ENCODE assay signal across 8 mouse cellular contexts in genomic region chr10:79928907-79929701, GRCm38 (mm10). TPM values are rescaled to one million over a fixed set of nuclear protein-coding genes. Genes with fewer than 3 reads are reported as not detected.
A peak's percentile ranks its signal among the peaks of the same experiment; 100 is the strongest.
DNase-seq lines count a peak whose midpoint lies in the region; ATAC-seq and TF ChIP-seq lines count a peak whose summit lies in the region.

No protein-coding gene starts in this region.

- H3K9me3 ChIP-seq in heart, embryonic 10.5 days, result no peaks in the 10 kb centered on the region
- H3K9me3 ChIP-seq in forebrain, postnatal 0 days (ENCODE audit: low read length), result no peaks in the 10 kb centered on the region

- H3K36me3 ChIP-seq in heart, embryonic 10.5 days, result peaks cover 39% of the 10 kb centered on the region
- H3K36me3 ChIP-seq in heart, adult 2 months (ENCODE audit: control insufficient read depth, insufficient read depth, low read length), result no peaks in the 10 kb centered on the region
- H3K36me3 ChIP-seq in forebrain, postnatal 0 days (ENCODE audit: insufficient read depth), result peaks cover 13% of the 10 kb centered on the region; the same call in 1 of the 2 replicates
- peaks cover 11% of the 10 kb centered on the region; the same call in 1 of the 2 replicates for H3K36me3 ChIP-seq in macrophage (ENCODE audit: inconsistent target)

- H3K4me3 ChIP-seq in heart, embryonic 10.5 days, result peak overlapping the region; percentile 99
- no peak overlapping the region for H3K4me3 ChIP-seq in heart, adult 2 months
- peak overlapping the region; percentile 64 for H3K4me3 ChIP-seq in bone marrow, adult 2 months (replicated peaks; ENCODE audit: control insufficient read depth, low read depth, low read length)
- H3K4me3 ChIP-seq in forebrain, postnatal 0 days (ENCODE audit: low read depth, low read length), result peak overlapping the region; percentile 88
- H3K4me3 ChIP-seq in macrophage (ENCODE audit: inconsistent target), result peak overlapping the region; percentile 82; the same call in 1 of the 2 replicates

- intact Hi-C loops in heart, adult 2 months (cut with DNase I), result loop anchor here (5.0 kb wide), 1 partner anchor 213 kb away; the partner anchor contains the start of gene Cbarp

- 14% methylated on average over 9 of the region's 9 CpGs for WGBS in heart, embryonic 10.5 days
- 37% methylated on average over 9 of the region's 9 CpGs for WGBS in heart, adult 2 months
- WGBS in bone marrow, adult 2 months, result 45% methylated on average over 9 of the region's 9 CpGs
- 33% methylated on average over 9 of the region's 9 CpGs for WGBS in forebrain, postnatal 0 days
- WGBS in macrophage (ENCODE audit: missing documents), result 57% methylated on average over 4 of the region's 9 CpGs

- H3K27ac ChIP-seq in heart, embryonic 10.5 days, result peak overlapping the region; percentile 99
- no peak overlapping the region for H3K27ac ChIP-seq in heart, adult 2 months
- H3K27ac ChIP-seq in bone marrow, adult 2 months (ENCODE audit: control insufficient read depth, insufficient read depth, low read depth, low read length, poor library complexity), result peak overlapping the region; percentile 89
- peak overlapping the region; percentile 45; the same call in 1 of the 2 replicates for H3K27ac ChIP-seq in forebrain, postnatal 0 days (ENCODE audit: low read depth, low read length)
- peak overlapping the region; percentile 41; the same call in 1 of the 2 replicates for H3K27ac ChIP-seq in macrophage

- TF ChIP-seq CTCF in heart, adult 2 months (IDR thresholded peaks at IDR 0.05), result no peak
- TF ChIP-seq CTCF in bone marrow, adult 2 months (IDR thresholded peaks at IDR 0.05; ENCODE audit: control insufficient read depth, insufficient read depth, low read length), result no peak
- no peak for TF ChIP-seq CTCF in forebrain, postnatal 0 days (IDR thresholded peaks at IDR 0.05; ENCODE audit: low read depth)

- peak overlapping the region; percentile 89 for H3K4me2 ChIP-seq in forebrain, postnatal 0 days (ENCODE audit: low read depth)

- no peak for TF ChIP-seq EP300 in heart, adult 2 months (IDR thresholded peaks at IDR 0.05; ENCODE audit: insufficient read depth, low read depth, low read length)

- no peak for ATAC-seq in forebrain, postnatal 0 days

- TF ChIP-seq POLR2A in heart, adult 2 months (IDR thresholded peaks at IDR 0.05; ENCODE audit: insufficient read depth, low read depth, low read length), result no peak
- TF ChIP-seq POLR2A in bone marrow, adult 2 months (IDR thresholded peaks at IDR 0.05; ENCODE audit: borderline replicate concordance, control insufficient read depth, low read depth, low read length), result no peak

- no peak overlapping the region for H3K9ac ChIP-seq in heart, adult 2 months (ENCODE audit: low read depth, low read length)
- H3K9ac ChIP-seq in forebrain, postnatal 0 days, result peak overlapping the region; percentile 47

- peaks cover 74% of the 10 kb centered on the region for H3K4me1 ChIP-seq in heart, embryonic 10.5 days
- H3K4me1 ChIP-seq in heart, adult 2 months (ENCODE audit: control insufficient read depth, insufficient read depth, low read length), result peaks cover 19% of the 10 kb centered on the region
- peaks cover 5% of the 10 kb centered on the region for H3K4me1 ChIP-seq in bone marrow, adult 2 months (ENCODE audit: control insufficient read depth, insufficient read depth, low read length)
- H3K4me1 ChIP-seq in forebrain, postnatal 0 days (ENCODE audit: insufficient read depth), result peaks cover 8% of the 10 kb centered on the region; the same call in 1 of the 2 replicates

- H3K27me3 ChIP-seq in heart, embryonic 10.5 days (ENCODE audit: insufficient read depth, poor library complexity, severe bottlenecking), result peaks cover 1% of the 10 kb centered on the region
- no peaks in the 10 kb centered on the region for H3K27me3 ChIP-seq in heart, adult 2 months (ENCODE audit: control insufficient read depth, insufficient read depth, low read length)
- no peaks in the 10 kb centered on the region for H3K27me3 ChIP-seq in forebrain, postnatal 0 days (ENCODE audit: insufficient read depth, low read length)

- no peak for DNase-seq in heart, embryonic 10.5 days (ENCODE audit: low spot score)
- no peak for DNase-seq in heart, adult 2 months
- no peak for DNase-seq in forebrain, postnatal 0 days
- DNase-seq in MN1 (ENCODE audit: low spot score), result no peak
- no peak for DNase-seq in retina, embryonic 14.5 days (ENCODE audit: low spot score)
- no peak for DNase-seq in lung, adult 18-20 months

- no peaks in the 10 kb centered on the region for H3K79me2 ChIP-seq in heart, adult 2 months (replicated peaks; ENCODE audit: control insufficient read depth, insufficient read depth, low read length)
- H3K79me2 ChIP-seq in macrophage (ENCODE audit: inconsistent target), result peaks cover 72% of the 10 kb centered on the region

RNA-seq across cellular contexts. Expression of gene Arid3a, which starts 2.3 kb away (rescaled TPM):
- 12.5 and 16.4 TPM in 2 replicates for polyA plus RNA-seq in heart, embryonic 10.5 days (2016; fragmentation: Nextera tagmentation; extraction: Ambion mirVana)
- total RNA-seq in heart, adult 2 months (2021), result 1 to 10 TPM; 1.3 to 1.5 TPM
- polyA plus RNA-seq in heart, adult 2 months (2012; rRNA removed), result 0.88 and 1.7 TPM in 2 replicates
- 12.4 and 27.6 TPM in 2 replicates for polyA plus RNA-seq in bone marrow, adult 2 months (2011; ENCODE audit: insufficient read depth, insufficient read length, low replicate concordance, missing spikeins)
- total RNA-seq in forebrain, postnatal 0 days (2014; rRNA removed), result 7.1 and 7.9 TPM in 2 replicates
- polyA plus RNA-seq in forebrain, postnatal 0 days (2015; fragmentation: Nextera tagmentation; extraction: Ambion mirVana), result 1.0 and 2.1 TPM in 2 replicates
- total RNA-seq in macrophage (2018; cell fraction: chromatin; rRNA removed), result 10 to 100 TPM; 12.0 to 74.5 (median 35.1) TPM
- 10 to 100 TPM; 11.0 to 54.3 (median 34.8) TPM for total RNA-seq in macrophage (2018; cell fraction: cytosol; rRNA removed)
- total RNA-seq in macrophage (2018; cell fraction: nucleus; rRNA removed), result 10 to 100 TPM; 15.3 to 77.8 (median 34.3) TPM
- 13.8 to 37.4 TPM (median 29.1 TPM) in 3 replicates for polyA plus RNA-seq in macrophage (2018)

RNA-seq across cellular contexts. Expression of gene R3hdm4, which starts 8.1 kb away (rescaled TPM):
- polyA plus RNA-seq in heart, embryonic 10.5 days (2016; fragmentation: Nextera tagmentation; extraction: Ambion mirVana), result 88.7 and 96.0 TPM in 2 replicates
- 10 to 100 TPM; 82.4 to 85.6 TPM for total RNA-seq in heart, adult 2 months (2021)
- 119 and 123 TPM in 2 replicates for polyA plus RNA-seq in heart, adult 2 months (2012; rRNA removed)
- polyA plus RNA-seq in bone marrow, adult 2 months (2011; ENCODE audit: insufficient read depth, insufficient read length, low replicate concordance, missing spikeins), result 182 and 197 TPM in 2 replicates
- 117 and 129 TPM in 2 replicates for total RNA-seq in forebrain, postnatal 0 days (2014; rRNA removed)
- 282 and 333 TPM in 2 replicates for polyA plus RNA-seq in forebrain, postnatal 0 days (2015; fragmentation: Nextera tagmentation; extraction: Ambion mirVana)
- total RNA-seq in macrophage (2018; cell fraction: chromatin; rRNA removed), result 10 to 100 TPM; 11.2 to 75.4 (median 41.5) TPM
- 10 to 100 TPM; 42.1 to 70.3 (median 54.8) TPM for total RNA-seq in macrophage (2018; cell fraction: cytosol; rRNA removed)
- 100 to 1,000 TPM in 1 of 26 experiments, 10 to 100 TPM in 25; 26.0 to 102 (median 57.5) TPM for total RNA-seq in macrophage (2018; cell fraction: nucleus; rRNA removed)
- polyA plus RNA-seq in macrophage (2018), result 41.6 to 61.5 TPM (median 54.4 TPM) in 3 replicates

RNA-seq across cellular contexts. Expression of gene Kiss1r, which starts 12.3 kb away (rescaled TPM):
- 0.31 and 0.33 TPM in 2 replicates for polyA plus RNA-seq in heart, embryonic 10.5 days (2016; fragmentation: Nextera tagmentation; extraction: Ambion mirVana)
- total RNA-seq in heart, adult 2 months (2021), result under 1 TPM; 0.10 to 0.25 TPM
- polyA plus RNA-seq in heart, adult 2 months (2012; rRNA removed), result 0.79 and 1.5 TPM in 2 replicates
- polyA plus RNA-seq in bone marrow, adult 2 months (2011; ENCODE audit: insufficient read depth, insufficient read length, low replicate concordance, missing spikeins), result 1.5 TPM in 1 of 2 replicates, not detected in the other
- total RNA-seq in forebrain, postnatal 0 days (2014; rRNA removed), result 4.2 and 5.4 TPM in 2 replicates
- polyA plus RNA-seq in forebrain, postnatal 0 days (2015; fragmentation: Nextera tagmentation; extraction: Ambion mirVana), result 3.4 and 3.6 TPM in 2 replicates
- 1 to 10 TPM in 18 of 26 experiments, under 1 TPM in 8; 0.40 to 4.9 (median 1.8) TPM for total RNA-seq in macrophage (2018; cell fraction: chromatin; rRNA removed)
- total RNA-seq in macrophage (2018; cell fraction: cytosol; rRNA removed), result 1 to 10 TPM in 3 of 26 experiments, under 1 TPM in 23; 0.28 to 1.1 (median 0.59) TPM
- total RNA-seq in macrophage (2018; cell fraction: nucleus; rRNA removed), result 1 to 10 TPM in 20 of 26 experiments, under 1 TPM in 6; 0.36 to 5.2 (median 1.9) TPM
- 0.27 to 0.89 TPM (median 0.30 TPM) in 3 replicates for polyA plus RNA-seq in macrophage (2018)

RNA-seq across cellular contexts. Expression of gene Gm26602, which starts 18.4 kb away (rescaled TPM):
- polyA plus RNA-seq in heart, embryonic 10.5 days (2016; fragmentation: Nextera tagmentation; extraction: Ambion mirVana), result 1.4 and 4.0 TPM in 2 replicates
- total RNA-seq in heart, adult 2 months (2021), result not detected
- polyA plus RNA-seq in heart, adult 2 months (2012; rRNA removed), result not detected in 2 replicates
- not detected in 2 replicates for polyA plus RNA-seq in bone marrow, adult 2 months (2011; ENCODE audit: insufficient read depth, insufficient read length, low replicate concordance, missing spikeins)
- total RNA-seq in forebrain, postnatal 0 days (2014; rRNA removed), result not detected in 2 replicates
- 34.4 and 39.2 TPM in 2 replicates for polyA plus RNA-seq in forebrain, postnatal 0 days (2015; fragmentation: Nextera tagmentation; extraction: Ambion mirVana)
- total RNA-seq in macrophage (2018; cell fraction: chromatin; rRNA removed), result not detected
- not detected for total RNA-seq in macrophage (2018; cell fraction: cytosol; rRNA removed)
- total RNA-seq in macrophage (2018; cell fraction: nucleus; rRNA removed), result not detected
- 5.7 TPM in 1 of 3 replicates, not detected in the others for polyA plus RNA-seq in macrophage (2018)

RNA-seq across cellular contexts. Expression of gene Med16, which starts 20.4 kb away (rescaled TPM):
- polyA plus RNA-seq in heart, embryonic 10.5 days (2016; fragmentation: Nextera tagmentation; extraction: Ambion mirVana), result 51.9 and 54.4 TPM in 2 replicates
- total RNA-seq in heart, adult 2 months (2021), result 10 to 100 TPM; 40.8 to 54.1 TPM
- 54.9 and 62.4 TPM in 2 replicates for polyA plus RNA-seq in heart, adult 2 months (2012; rRNA removed)
- polyA plus RNA-seq in bone marrow, adult 2 months (2011; ENCODE audit: insufficient read depth, insufficient read length, low replicate concordance, missing spikeins), result 12.3 and 19.2 TPM in 2 replicates
- total RNA-seq in forebrain, postnatal 0 days (2014; rRNA removed), result 47.0 and 60.9 TPM in 2 replicates
- polyA plus RNA-seq in forebrain, postnatal 0 days (2015; fragmentation: Nextera tagmentation; extraction: Ambion mirVana), result 46.1 and 56.0 TPM in 2 replicates
- 10 to 100 TPM in 22 of 26 experiments, 1 to 10 TPM in 4; 5.5 to 31.1 (median 17.1) TPM for total RNA-seq in macrophage (2018; cell fraction: chromatin; rRNA removed)
- total RNA-seq in macrophage (2018; cell fraction: cytosol; rRNA removed), result 10 to 100 TPM; 12.9 to 22.1 (median 16.4) TPM
- total RNA-seq in macrophage (2018; cell fraction: nucleus; rRNA removed), result 10 to 100 TPM in 24 of 26 experiments, 1 to 10 TPM in 2; 8.2 to 23.5 (median 14.9) TPM
- 10.6 to 18.8 TPM (median 16.5 TPM) in 3 replicates for polyA plus RNA-seq in macrophage (2018)
